Comparison of ENCODE assay signal across 8 mouse cellular contexts in the genomic region with DNA sequence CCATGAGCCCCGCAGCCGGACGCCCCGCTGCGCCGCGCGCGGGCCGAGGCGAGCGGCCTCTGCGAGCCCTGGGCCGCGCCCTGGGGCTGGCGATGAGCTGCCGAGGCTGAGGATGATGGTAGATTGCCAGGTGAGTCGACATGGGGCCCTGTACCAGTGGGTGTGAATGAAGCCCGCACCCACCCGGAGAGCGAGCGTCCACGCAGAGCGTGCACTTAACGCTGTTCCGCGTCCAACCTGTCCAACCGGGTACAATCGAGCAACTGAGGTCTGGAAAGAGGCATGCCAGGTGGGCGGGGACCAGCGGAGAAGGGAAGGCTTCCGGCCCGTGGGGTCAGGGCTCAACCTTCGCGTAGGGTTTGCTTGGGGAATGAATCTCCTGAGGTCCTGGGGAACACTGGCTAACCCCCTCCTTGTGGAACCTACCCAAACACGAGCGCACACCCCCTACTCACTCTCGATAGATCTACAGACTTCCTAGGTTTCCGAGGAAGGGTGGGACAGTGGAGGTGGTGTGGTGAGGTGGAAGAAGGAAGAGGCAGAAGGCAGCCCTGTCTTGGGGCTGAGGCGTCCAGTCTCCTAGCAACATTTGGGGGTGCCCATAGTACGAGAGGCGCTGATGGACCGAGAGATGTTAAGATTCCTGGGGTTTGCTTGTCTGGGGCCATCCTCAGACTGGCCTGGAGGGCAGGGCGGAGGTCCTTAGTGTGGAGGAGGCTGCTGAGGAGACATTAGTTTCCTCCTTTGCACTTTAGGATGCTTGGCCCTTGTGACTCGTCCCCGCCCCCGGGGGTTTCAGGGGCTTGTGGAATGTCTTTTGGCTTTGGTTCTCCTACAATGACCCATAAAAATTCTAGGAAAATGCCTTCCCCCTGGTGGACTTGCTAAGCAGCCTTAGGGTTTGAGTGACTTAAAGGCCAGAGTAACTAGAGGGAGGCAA. TPM values are rescaled to one million over a fixed set of nuclear protein-coding genes. Genes with fewer than 3 reads are reported as not detected.
A peak's percentile ranks its signal among the peaks of the same experiment; 100 is the strongest.
DNase-seq lines count a peak whose midpoint lies in the region; ATAC-seq lines count a peak whose summit lies in the region.

No protein-coding gene starts in this region.

- peak overlapping the region; percentile 88 for H3K4me2 ChIP-seq in hindbrain, embryonic 11.5 days (replicated peaks; ENCODE audit: low read depth, low read length)
- H3K4me2 ChIP-seq in liver, embryonic 12.5 days, result peak overlapping the region; percentile 78

- WGBS in hindbrain, embryonic 11.5 days, result 5% methylated on average over 47 of the region's 47 CpGs
- WGBS in liver, embryonic 12.5 days (ENCODE audit: insufficient replicate concordance), result 7% methylated on average over 47 of the region's 47 CpGs

- no peaks in the 10 kb centered on the region for H3K9me3 ChIP-seq in hindbrain, embryonic 11.5 days (ENCODE audit: control insufficient read depth, low read length)
- no peaks in the 10 kb centered on the region for H3K9me3 ChIP-seq in liver, embryonic 12.5 days (replicated peaks)

- no peaks in the 10 kb centered on the region for H3K36me3 ChIP-seq in hindbrain, embryonic 11.5 days (ENCODE audit: control insufficient read depth, insufficient read depth, low read length)
- no peaks in the 10 kb centered on the region for H3K36me3 ChIP-seq in liver, embryonic 12.5 days

- peaks cover 2% of the 10 kb centered on the region; the same call in 1 of the 2 replicates for H3K4me1 ChIP-seq in hindbrain, embryonic 11.5 days (replicated peaks; ENCODE audit: control insufficient read depth, insufficient read depth, low read length)
- peaks cover 21% of the 10 kb centered on the region for H3K4me1 ChIP-seq in liver, embryonic 12.5 days

- DNase-seq in kidney, adult 11 months, result peak; percentile 33
- no peak for DNase-seq in kidney, adult 18-20 months
- DNase-seq in MN1 (ENCODE audit: low spot score), result peak; percentile 48
- DNase-seq in embryo, embryonic 10 days (ENCODE audit: low spot score), result peak; percentile 53
- DNase-seq in hindbrain, embryonic 11.5 days (ENCODE audit: low spot score), result peak; percentile 71
- DNase-seq in neural tube, embryonic 10.5 days (ENCODE audit: extremely low spot score, low spot score), result peak; percentile 69
- DNase-seq in adipocyte (ENCODE audit: low spot score), result no peak

- H3K9ac ChIP-seq in hindbrain, embryonic 11.5 days (ENCODE audit: low read depth, low read length), result peak overlapping the region; percentile 98
- H3K9ac ChIP-seq in liver, embryonic 12.5 days, result peak overlapping the region; percentile 54

- H3K27me3 ChIP-seq in hindbrain, embryonic 11.5 days (ENCODE audit: control insufficient read depth, insufficient read depth, low read length), result no peaks in the 10 kb centered on the region
- H3K27me3 ChIP-seq in liver, embryonic 12.5 days (replicated peaks), result peaks cover 65% of the 10 kb centered on the region

- H3K27ac ChIP-seq in hindbrain, embryonic 11.5 days (ENCODE audit: low read depth, low read length), result peak overlapping the region; percentile 91
- no peak overlapping the region for H3K27ac ChIP-seq in liver, embryonic 12.5 days

- peak overlapping the region; percentile 81 for H3K4me3 ChIP-seq in hindbrain, embryonic 11.5 days (ENCODE audit: low read depth, low read length)
- peak overlapping the region; percentile 55 for H3K4me3 ChIP-seq in liver, embryonic 12.5 days

- ATAC-seq in hindbrain, embryonic 11.5 days (ENCODE audit: low FRiP score), result peak; percentile 39
- ATAC-seq in liver, embryonic 12.5 days, result peak; percentile 6; the same call in 1 of the 2 replicates

RNA-seq across cellular contexts. Expression of gene Ralgds, which starts 0.8 kb away (rescaled TPM):
- 55.9 and 63.0 TPM in 2 replicates for polyA plus RNA-seq in hindbrain, embryonic 11.5 days (2014; fragmentation: Nextera tagmentation; extraction: Ambion mirVana)
- polyA plus RNA-seq in liver, embryonic 12.5 days (2016; fragmentation: Nextera tagmentation; extraction: Ambion mirVana), result 4.3 and 5.5 TPM in 2 replicates

RNA-seq across cellular contexts. Expression of gene Gm10134, which starts 7.8 kb away (rescaled TPM):
- 0.73 TPM in 1 of 2 replicates, not detected in the other for polyA plus RNA-seq in hindbrain, embryonic 11.5 days (2014; fragmentation: Nextera tagmentation; extraction: Ambion mirVana)
- polyA plus RNA-seq in liver, embryonic 12.5 days (2016; fragmentation: Nextera tagmentation; extraction: Ambion mirVana), result 0.64 and 0.71 TPM in 2 replicates

RNA-seq across cellular contexts. Expression of gene Gbgt1, which starts 17.0 kb away (rescaled TPM):
- polyA plus RNA-seq in hindbrain, embryonic 11.5 days (2014; fragmentation: Nextera tagmentation; extraction: Ambion mirVana), result 0.38 and 1.1 TPM in 2 replicates
- 0.37 and 0.39 TPM in 2 replicates for polyA plus RNA-seq in liver, embryonic 12.5 days (2016; fragmentation: Nextera tagmentation; extraction: Ambion mirVana)

RNA-seq across cellular contexts. Expression of gene Mrps2, which starts 45.8 kb away (rescaled TPM):
- 62.8 and 66.4 TPM in 2 replicates for polyA plus RNA-seq in hindbrain, embryonic 11.5 days (2014; fragmentation: Nextera tagmentation; extraction: Ambion mirVana)
- polyA plus RNA-seq in liver, embryonic 12.5 days (2016; fragmentation: Nextera tagmentation; extraction: Ambion mirVana), result 39.8 and 41.0 TPM in 2 replicates

RNA-seq across cellular contexts. Expression of gene 1700007K13Rik, which starts 47.6 kb away (rescaled TPM):
- polyA plus RNA-seq in hindbrain, embryonic 11.5 days (2014; fragmentation: Nextera tagmentation; extraction: Ambion mirVana), result 3.2 and 3.4 TPM in 2 replicates
- polyA plus RNA-seq in liver, embryonic 12.5 days (2016; fragmentation: Nextera tagmentation; extraction: Ambion mirVana), result not detected in 2 replicates

Comparison
In these comparisons a context has a peak if more than half of its experiments do, and no peak if none do; other contexts are left out.
1. DNase-seq: peak in kidney, adult 11 months (single experiment), MN1 (single experiment), embryo, embryonic 10 days (single experiment), hindbrain, embryonic 11.5 days (single experiment) and neural tube, embryonic 10.5 days (single experiment); none in kidney, adult 18-20 months (single experiment) and adipocyte (single experiment).